Mouse (Mus musculus): ENCODE results near the gene Znrf3.

The Znrf3 gene

DNA sequence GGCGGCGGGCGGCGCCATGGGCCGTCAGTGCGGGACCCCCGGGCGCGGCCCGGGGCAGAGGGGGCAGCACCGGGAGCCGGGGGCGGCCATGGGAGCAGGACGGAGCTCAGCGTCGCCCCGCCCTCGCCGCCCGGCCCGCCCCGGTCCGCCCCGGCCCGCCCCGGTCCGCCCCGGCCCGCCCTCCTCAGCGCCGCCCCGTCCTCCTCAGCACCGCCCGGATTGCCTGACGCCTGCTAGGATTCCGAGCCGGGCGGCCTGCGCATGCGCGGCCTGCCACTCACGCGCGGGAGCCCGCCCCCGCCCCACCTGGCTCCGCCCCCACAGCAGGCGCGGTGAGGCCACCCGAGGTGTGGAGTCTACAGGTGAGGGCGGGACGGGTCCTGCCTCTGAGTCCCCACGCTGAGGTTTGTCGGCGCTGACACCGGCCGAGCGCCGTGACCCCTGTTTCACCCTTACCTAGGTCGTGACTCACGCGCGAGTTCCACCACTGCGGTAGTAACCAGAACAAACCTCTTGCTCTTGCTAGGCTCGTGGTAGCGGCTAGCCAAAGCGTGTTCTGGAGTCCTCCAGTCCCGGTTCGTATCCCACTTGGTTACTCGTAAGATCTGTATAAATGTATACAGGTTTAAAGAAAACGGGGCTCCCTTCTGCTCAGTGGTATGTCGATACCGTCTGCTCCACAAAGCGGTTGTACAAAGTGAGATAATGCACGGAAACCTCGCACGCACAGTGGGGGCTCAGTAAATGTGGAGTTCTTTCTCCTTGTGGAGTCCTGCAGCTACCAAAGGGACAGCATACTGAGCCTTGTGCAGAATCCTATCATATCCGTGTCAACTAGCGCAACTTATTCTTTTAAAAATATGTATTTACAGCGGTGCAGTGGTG is 182.9 kb downstream of the Znrf3 start, which contains the start of gene Kremen1:
Kremen1 (minus strand) TSS at position 51 of the 885 bp plus-strand sequence.
- DNase-seq: peak; percentile 95 to 97

DNA sequence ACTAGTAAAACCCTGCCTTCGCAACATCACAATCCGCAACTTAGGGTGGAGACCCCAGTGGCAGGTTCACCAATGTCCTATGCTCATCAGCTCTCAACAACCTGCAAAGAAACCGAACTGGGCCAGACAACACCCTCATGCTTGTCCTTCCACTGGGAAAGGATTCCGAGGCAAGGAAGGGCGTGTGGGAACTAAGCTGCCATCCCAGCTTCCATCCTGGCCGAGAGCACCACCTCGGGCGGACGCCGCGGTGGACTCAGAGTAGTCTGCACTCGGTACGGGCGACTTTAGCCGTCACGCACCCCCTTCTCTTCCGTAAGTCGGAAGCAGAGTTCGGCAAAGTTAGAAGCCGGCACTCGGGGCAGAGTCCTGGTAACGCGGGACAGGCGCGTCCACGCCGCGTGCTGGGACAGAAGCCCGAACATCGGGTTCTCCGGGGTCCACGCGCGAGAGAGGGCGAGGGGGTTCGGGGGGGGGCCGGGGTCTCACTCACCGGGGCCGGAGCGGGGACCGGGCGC is 183.6 kb downstream of the Znrf3 start:
- DNase-seq: peak; percentile 58 to 73

DNA sequence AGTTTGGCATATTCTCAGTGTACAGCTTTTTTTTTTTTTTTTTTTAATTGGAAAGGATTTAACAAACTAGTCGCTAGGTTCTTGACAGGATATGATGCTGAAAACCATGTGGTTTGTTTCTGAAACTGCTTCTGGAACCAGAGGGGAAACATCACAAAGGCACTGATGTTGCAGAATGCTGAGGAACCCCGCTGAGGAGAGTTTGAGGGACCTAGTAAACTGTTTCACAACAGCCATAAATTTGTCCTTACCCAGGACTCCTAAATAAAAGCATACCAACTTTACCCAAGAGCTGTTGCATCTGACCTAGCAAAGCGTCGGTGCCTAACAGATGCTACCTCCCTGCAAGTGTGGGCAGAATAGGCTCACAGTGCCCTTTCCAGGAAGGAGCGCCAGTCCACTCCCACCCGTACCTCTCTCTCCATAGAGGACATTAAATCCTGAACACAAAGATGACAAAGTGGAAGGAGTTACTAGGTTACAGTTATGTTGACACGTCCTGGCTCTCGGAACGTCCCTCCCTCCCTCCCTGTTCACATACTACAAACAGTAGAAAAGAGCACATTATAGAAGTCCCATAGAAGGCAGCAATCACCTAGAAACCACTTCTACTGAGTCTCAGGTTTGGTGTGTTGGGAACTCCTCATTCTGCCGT is 184.6 kb downstream of the Znrf3 start:
- no peak for DNase-seq

DNA sequence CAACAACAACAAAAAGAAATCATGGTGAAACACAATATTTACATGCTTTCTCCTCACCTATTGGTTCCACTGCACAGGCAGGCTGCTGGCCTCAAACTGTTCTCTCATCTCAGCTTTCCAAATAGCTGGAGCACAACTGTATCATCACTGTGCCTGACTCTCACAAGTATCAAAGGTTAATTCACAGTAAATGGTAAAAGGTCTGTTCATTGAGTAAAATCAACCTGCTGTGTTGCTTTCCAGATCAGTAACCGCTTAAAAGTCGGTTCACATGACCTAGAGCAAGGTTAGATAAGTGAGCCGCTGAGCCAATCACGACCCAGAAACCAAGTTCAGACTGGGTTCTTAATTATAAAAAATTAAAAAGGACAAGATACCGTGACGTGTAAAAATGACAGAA is 186.6 kb downstream of the Znrf3 start:
- no peak for DNase-seq

DNA sequence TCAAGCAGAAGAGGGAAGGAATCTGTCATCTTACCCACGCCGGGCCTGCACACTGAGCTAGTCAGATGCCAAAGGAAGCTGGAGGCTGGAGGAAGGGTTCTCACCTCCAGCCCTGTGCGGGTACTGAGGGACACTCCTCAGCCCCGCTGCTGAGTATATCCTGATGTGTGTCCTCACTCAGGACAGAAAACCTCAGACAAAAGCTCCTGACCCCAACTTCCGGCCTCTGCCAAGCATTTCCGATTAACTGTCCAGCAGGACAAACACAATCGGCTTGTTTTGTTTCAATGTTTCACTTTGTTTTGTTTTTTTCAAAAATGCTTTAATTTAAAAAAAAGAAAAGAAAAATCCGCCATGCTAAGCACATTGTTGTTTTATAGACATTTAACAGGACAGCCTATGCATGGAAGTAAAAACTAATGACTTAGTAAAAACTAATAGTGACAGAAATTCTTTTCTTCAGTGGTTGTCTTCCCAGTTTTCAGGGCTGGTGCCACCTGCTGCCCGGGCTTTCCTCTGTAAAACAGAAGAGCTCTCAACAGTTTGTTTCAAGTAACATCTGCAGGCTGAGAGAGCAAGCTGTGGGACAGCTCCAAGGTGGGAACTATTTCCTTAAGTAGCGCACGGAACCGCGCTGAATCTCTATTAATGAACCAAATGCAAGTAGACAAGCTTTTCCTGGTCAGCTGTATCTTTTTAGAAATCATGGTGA is 187.3 kb downstream of the Znrf3 start:
- DNase-seq: peak; percentile 51 to 78

DNA sequence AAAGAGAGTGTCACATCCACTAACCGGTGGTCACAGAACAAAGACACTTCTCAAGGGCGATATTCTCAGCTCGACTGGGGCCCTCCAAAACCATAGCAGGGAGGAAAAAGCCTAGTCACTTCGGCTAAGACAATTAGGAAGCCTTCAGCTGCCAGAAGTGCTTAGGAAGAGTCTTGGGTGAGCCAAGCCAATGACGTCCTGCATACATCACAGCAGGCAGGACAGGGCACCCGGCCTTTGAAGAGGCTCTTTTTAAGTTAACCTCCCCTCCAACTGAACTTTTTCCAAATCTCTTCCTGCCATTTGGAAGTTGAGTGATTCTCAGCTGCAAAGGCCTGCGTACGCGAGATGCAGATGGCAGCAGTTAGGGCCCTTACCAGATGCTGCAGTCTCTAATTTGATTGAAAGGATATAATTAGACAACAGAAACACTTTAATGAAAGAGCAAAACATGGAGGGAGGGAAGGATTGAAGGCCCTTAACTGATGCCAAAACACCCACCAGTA is 189.1 kb downstream of the Znrf3 start:
- no peak for DNase-seq

DNA sequence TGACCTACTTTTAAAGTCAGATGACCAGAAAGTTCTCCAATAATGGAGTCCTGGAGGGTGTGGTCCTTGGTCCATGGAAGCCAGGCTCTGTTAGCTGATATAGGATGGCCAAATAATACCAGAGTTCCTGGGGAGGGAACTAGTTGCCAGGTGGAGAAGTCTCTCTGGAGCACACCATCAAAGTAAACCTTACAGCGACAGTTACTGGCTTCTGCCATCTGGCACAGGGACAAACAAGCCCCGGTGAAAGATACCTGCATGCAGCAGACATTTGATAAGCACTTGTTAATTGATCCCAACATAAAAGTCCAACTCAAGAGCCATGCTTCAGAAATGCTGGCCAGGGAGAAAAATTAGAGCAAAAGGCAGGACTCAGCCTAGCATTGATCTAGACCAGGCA is 190.6 kb downstream of the Znrf3 start:
- DNase-seq: no peak

DNA sequence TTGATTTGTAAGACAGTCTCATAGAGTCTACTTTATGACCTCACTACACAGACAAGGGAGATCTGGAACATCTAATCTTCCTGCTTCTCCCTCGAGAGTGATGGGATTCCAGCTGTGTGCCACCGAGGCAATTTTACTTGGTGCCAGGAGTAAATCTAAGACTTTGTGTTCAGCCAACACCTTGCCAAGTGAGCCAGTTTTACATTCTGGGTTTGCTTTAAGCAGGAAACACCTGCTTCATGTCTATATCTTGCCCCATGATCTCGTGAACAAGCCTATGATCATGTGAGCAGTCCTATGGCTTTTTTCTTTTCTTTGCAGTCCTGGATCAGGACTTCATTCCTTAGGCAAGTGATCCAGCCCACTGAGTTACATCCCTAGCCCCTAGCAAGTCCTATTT is 191.1 kb downstream of the Znrf3 start:
- DNase-seq: no peak

DNA sequence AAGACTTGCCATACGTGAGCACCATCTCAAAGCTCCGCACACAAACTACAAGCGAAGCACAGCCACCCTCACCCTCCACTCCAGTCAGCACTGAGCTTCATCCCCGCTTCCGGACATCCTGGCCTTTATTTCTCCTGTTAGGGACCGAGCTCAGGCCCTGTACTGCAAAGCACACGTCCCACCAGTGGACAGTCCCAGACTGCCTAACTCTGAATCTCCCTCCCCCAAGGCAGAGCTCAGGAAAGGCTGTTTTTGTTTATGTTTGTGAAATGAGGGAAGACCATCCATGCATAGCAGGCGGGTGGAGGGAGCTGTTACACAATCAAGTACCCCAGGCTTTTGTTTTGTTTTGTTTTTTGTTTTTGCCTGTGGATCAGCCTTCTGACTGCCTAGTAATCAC is 191.9 kb downstream of the Znrf3 start:
- DNase-seq: no peak

DNA sequence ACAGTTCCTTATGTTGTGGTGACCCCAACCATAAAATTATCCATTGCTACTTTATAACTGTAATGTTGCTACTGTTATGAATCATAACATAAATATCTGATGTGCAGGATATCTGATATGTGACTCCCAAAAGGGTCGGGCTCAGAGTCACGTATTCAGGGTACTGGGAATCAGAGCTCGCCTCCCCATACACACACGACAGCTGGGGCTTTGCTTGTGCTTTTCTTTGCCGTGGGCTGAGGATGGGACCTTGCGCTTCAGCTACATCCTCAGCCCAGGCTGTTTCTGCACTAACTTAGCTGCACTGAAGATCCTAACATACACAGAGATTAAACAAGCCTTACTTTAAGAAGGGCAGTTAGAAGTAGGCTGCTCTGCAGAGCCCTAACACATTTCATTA is 193.5 kb downstream of the Znrf3 start:
- no peak for DNase-seq

DNA sequence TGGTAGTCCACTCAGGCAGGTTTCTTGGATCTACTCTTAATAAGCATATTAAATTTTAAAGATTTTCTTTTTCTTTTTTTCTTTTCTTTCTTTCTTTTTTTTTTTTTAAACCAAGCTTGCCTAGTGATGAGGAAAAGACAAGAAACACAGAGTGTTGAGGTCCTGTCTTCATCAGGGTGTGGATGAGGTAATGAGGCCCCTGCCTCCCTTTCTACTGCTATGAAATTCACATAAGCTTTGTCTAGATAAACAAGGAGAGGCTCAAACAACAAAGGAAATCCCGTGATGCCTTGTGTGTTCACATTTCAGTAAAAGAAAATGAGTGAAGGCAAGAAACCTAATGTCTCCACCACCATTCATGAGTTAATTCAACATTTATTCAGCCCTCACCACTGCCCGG is 196.4 kb downstream of the Znrf3 start:
- DNase-seq: no peak

DNA sequence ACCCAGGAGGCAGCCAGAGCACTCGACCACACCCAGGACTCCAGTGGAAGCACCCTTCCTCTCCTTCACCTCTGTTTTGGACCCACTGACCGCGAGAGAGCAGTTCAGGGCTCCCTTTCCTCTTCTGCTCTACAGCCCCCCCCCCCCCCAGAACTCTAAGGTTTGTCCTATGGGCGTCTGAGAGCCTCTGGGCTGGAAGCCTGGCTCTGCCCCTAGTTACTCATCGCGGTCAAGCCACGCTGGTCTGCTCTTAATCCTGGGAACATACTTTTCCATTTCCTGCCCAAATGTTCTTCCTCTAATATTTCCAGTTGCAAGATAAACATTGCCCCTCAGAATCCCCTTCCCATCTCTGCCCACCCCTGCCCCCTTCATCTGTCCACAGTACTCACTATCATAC is 199.2 kb downstream of the Znrf3 start:
- no peak for DNase-seq

DNA sequence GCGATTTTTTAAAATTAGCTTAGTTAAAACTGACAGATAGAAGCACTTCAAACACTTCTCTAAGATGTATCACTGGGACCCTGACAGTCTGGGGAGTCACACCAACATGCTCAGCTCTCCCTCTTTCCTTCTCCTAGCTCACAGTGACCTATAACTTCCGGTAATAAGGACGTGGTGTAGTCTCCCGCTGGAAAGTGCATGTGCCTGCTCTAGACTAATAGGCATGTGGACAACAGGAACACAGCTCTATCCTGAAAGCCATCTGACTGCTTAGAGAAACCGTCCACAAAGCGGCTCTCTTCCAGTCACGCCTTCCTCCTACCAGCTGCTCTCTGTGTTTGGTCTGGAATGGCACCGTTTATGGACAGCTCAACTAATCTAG is 199.9 kb downstream of the Znrf3 start:
- DNase-seq: peak in 1 of 2 experiments; percentile 26

DNA sequence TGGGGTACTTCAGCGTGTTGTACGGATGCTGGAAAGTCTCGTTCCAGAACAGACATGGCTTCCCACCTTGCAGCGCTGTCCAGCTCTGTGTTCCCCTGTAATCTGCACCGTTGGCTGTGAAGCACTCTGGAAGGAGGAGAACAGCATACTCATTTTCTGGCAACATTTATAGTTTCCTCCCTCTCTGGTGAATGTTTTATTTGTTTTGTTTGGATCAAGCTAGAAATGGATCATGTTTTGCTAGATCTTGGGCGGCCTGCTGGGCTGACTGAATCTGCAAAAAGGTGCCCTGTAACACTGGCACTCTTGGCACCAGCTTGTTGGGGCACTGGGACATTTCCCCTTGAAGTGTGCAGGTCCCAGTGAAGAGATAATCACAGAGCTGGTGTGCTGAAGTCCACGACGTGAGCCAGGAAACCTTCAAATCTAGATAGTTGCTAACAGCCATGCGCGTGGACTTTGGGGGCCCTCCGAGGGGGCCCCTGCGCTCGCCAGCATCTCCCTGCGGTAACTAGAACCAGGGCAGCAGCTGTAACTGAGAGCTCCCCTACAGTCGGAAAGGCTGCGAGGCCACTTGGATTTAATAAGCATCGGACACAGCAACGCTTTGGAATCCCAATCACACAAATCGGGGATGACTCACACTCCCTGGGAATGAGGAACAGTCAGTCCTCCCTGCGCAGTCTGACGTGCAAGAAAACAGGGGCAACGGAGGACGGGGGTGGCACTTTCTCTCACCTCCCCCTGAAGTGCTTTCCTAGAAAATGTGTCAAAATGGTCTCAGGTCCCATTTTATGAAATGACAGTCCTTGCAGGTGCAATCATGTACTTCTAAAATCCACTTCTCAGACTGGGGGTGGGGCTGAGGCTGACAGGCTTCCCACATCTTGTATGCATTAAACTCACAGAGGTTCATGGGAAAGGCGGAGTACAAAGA is 200.6 kb downstream of the Znrf3 start:
- DNase-seq: peak; percentile 57 to 77

DNA sequence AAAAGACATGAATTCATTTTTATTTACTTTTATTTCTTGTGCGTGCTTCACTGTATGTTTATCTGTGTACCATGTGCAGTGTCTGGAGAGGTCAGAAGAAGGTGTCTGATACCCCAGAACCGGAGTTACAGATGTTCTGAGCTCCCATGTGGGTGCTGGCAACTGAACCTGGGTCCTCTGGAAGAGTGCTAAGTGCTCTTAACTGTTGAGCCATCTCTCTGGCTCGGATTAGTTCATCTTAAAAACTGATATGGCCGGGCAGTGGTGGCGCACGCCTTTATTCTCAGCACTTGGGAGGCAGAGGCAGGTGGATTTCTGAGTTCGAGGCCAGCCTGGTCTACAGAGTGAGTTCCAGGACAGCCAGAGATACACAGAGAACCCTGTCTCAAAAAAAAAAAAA is 201.4 kb downstream of the Znrf3 start:
- DNase-seq: peak in 1 of 2 experiments; percentile 8

DNA sequence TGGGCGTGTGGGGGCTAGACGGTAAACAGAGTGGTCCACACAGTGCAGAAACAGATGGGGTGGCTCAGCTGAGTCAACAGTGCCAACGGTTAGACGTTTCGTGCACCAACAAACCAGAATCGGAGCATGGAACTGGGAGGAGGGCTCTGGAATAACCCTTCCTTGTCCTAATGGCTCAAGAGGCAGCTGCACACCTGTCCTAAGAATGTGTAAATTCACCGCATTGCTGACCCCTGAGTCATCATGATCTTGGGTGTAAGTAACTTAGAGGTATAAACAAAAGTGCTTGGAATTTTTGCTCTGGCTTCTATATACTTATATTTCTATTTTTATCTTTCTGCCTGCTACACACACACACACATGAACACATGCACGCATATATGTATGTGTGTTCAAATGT is 202.5 kb downstream of the Znrf3 start:
- DNase-seq: peak in 1 of 2 experiments; percentile 10

DNA sequence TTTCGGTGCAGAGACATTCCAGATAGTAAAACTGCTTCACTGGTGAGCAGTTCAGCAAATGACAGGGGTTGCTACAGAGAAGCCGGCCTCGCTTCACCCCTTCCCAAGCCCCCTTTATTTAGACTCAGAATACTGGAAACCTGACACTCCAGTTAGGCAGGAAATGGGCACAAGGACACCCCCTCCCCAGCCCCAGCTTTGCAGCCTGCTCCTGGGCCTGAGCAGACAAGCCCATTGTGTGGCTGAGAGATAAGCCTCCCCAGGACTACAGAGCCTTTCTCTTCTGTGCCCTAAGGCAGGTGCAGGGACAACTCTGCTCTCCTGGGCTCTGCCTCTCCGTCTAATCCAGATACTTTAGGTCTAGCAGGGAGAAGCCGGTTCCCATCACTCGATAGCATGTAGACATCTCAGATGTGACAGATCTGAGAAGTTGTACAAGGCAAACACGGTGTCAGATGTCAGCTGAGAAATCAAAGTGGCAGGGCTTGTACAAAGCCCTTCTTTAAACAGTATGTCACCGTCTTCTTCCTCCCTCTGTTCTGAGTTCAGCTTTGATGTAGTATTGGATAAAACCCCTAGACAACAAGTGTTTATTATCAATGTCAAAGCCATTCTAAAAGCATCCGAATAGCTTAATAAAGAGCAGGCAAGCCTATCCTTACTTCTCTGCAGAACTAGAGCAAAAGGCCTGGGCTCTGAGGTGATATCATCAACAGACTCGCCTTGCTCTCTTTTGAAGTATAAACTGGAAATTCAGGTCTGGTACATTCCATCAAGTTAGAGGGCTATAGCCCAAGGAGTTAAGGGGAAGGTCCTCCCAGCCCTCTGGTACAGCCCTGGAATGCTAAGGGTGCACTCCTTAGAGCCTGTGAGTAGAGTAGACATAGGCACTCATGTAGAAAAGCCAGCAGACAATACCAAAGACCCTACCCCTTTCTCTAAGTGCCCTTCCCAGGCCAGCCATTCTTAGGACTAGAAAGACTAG is 204.6 kb downstream of the Znrf3 start:
- DNase-seq: no peak

Measured in kidney, postnatal 25 days (tissue).